Mouse (Mus musculus) MEL (cell line): ENCODE results near the gene Mcm9. TPM values are rescaled to one million over a fixed set of nuclear protein-coding genes. Genes with fewer than 3 reads are reported as not detected.

Source experiments
- DNase-seq: peaks from one replicate; pipeline ENCODE4 v3.0.0; 2011; ENCODE audit warnings: low read depth, low spot score
- H3K27ac ChIP-seq: 2 replicates; pipeline ENCODE4 v1.5.1; 2012; ENCODE audit warnings: low read depth, mild to moderate bottlenecking, control low read depth, low read length, moderate library complexity; ENCODE audit not compliant: control insufficient read depth
- H3K27me3 ChIP-seq, 2 experiments: fragments of 150-350 bp in 1 of 2; sonication (generic) in 1 of 2; 2 replicates each; pipeline ENCODE4 v1.6.1; 2012; ENCODE audit warnings: low read length in 2 of 2, mild to moderate bottlenecking in 2 of 2, improper control_type of control experiment in 1 of 2, moderate library complexity in 1 of 2; ENCODE audit not compliant: insufficient read depth in 2 of 2, control insufficient read depth in 1 of 2
- H3K36me3 ChIP-seq, 2 experiments: 2 replicates each; pipeline ENCODE4 v1.6.1; 2012 to 2014; ENCODE audit warnings: low read length in 2 of 2, improper control_type of control experiment in 1 of 2, inconsistent platforms in 1 of 2, mild to moderate bottlenecking in 1 of 2; ENCODE audit not compliant: insufficient read depth in 2 of 2, control insufficient read depth in 1 of 2
- H3K4me1 ChIP-seq, 2 experiments: fragments of 150-350 bp in 1 of 2; sonication (generic) in 1 of 2; 2 replicates each; pipeline ENCODE4 v1.6.1; 2012; ENCODE audit warnings: low read length in 2 of 2, improper control_type of control experiment in 1 of 2, mild to moderate bottlenecking in 1 of 2; ENCODE audit not compliant: insufficient read depth in 2 of 2, control insufficient read depth in 1 of 2
- H3K4me3 ChIP-seq, 2 experiments: fragments of 150-350 bp in 1 of 2; sonication (generic) in 1 of 2; 2 replicates each; pipeline ENCODE4 v1.5.1; 2012; ENCODE audit warnings: low read depth in 2 of 2, low read length in 2 of 2, mild to moderate bottlenecking in 2 of 2, moderate library complexity in 2 of 2, control low read depth in 1 of 2, improper control_type of control experiment in 1 of 2; ENCODE audit not compliant: control insufficient read depth in 1 of 2, insufficient read depth in 1 of 2
- H3K79me2 ChIP-seq: 2 replicates; pipeline ENCODE4 v1.6.1; 2012; ENCODE audit warnings: mild to moderate bottlenecking, low read length, moderate library complexity; ENCODE audit not compliant: control insufficient read depth, poor library complexity, insufficient read depth
- H3K9ac ChIP-seq: 2 replicates; pipeline ENCODE4 v1.6.1; 2012; ENCODE audit warnings: low read depth, mild to moderate bottlenecking, control low read depth, low read length, moderate library complexity; ENCODE audit not compliant: control insufficient read depth, poor library complexity, severe bottlenecking
- H3K9me3 ChIP-seq: fragments of 150-350 bp; sonication (generic); replicated peaks from 2 replicates; pipeline ENCODE4 v1.6.1; 2012; ENCODE audit warnings: mild to moderate bottlenecking, low read length, improper control_type of control experiment, moderate library complexity; ENCODE audit not compliant: insufficient read depth
- BHLHE40 ChIP-seq: IDR thresholded peaks from 2 replicates; pipeline ENCODE4 v1.6.1; 2012; ENCODE audit warnings: low read depth, mild to moderate bottlenecking, inconsistent platforms, low read length, improper control_type of control experiment, borderline replicate concordance
- CHD1 ChIP-seq: IDR thresholded peaks from 2 replicates; pipeline ENCODE4 v1.6.1; 2012; ENCODE audit warnings: low read depth, mild to moderate bottlenecking, inconsistent platforms, low read length, improper control_type of control experiment
- CHD2 ChIP-seq: IDR thresholded peaks from 2 replicates; pipeline ENCODE4 v1.6.1; 2011; ENCODE audit warnings: low read length, improper control_type of control experiment
- CTCF ChIP-seq, 3 experiments: IDR thresholded peaks in 2 of 3; conservative IDR thresholded peaks in 1 of 3; 2 replicates each; pipeline ENCODE4 v1.5.1; 2011 to 2012; ENCODE audit warnings: low read length in 3 of 3, low read depth in 2 of 3, mild to moderate bottlenecking in 2 of 3, improper control_type of control experiment in 1 of 3, inconsistent platforms in 1 of 3, mixed read lengths in 1 of 3, moderate library complexity in 1 of 3; ENCODE audit not compliant: control insufficient read depth in 1 of 3, insufficient read depth in 1 of 3, poor library complexity in 1 of 3, severe bottlenecking in 1 of 3
- EP300 ChIP-seq, 2 experiments: IDR thresholded peaks; 2 replicates each; pipeline ENCODE4 v1.6.1; 2011; ENCODE audit warnings: improper control_type of control experiment in 2 of 2, low read length in 2 of 2, low read depth in 1 of 2, mild to moderate bottlenecking in 1 of 2
- GABPA ChIP-seq: IDR thresholded peaks from 2 replicates; pipeline ENCODE4 v1.6.1; 2012; ENCODE audit warnings: low read depth, mild to moderate bottlenecking, inconsistent platforms, low read length, improper control_type of control experiment, moderate library complexity
- KAT2A ChIP-seq: conservative IDR thresholded peaks from 2 replicates; pipeline ENCODE4 v1.6.1; 2012; ENCODE audit warnings: low read depth, low read length, improper control_type of control experiment, inconsistent platforms
- MYC ChIP-seq: IDR thresholded peaks from 2 replicates; pipeline ENCODE4 v1.6.1; 2011; ENCODE audit warnings: low read depth, mild to moderate bottlenecking, low read length, improper control_type of control experiment, moderate library complexity
- NRF1 ChIP-seq: IDR thresholded peaks from 2 replicates; pipeline ENCODE4 v1.6.1; 2014; ENCODE audit warnings: low read depth, mild to moderate bottlenecking, inconsistent platforms, low read length, improper control_type of control experiment, moderate library complexity; ENCODE audit not compliant: poor library complexity, insufficient read depth, severe bottlenecking
- POLR2A ChIP-seq, 2 experiments: IDR thresholded peaks; 2 replicates each; pipeline ENCODE4 v1.6.1; 2011 to 2012; ENCODE audit warnings: low read length in 2 of 2, mild to moderate bottlenecking in 2 of 2, control low read depth in 1 of 2, improper control_type of control experiment in 1 of 2, low read depth in 1 of 2, moderate library complexity in 1 of 2; ENCODE audit not compliant: control insufficient read depth in 1 of 2, insufficient read depth in 1 of 2, poor library complexity in 1 of 2
- RAD21 ChIP-seq: IDR thresholded peaks from 2 replicates; pipeline ENCODE4 v1.6.1; 2011; ENCODE audit warnings: mild to moderate bottlenecking, low read depth, low read length, improper control_type of control experiment
- RCOR1 ChIP-seq: IDR thresholded peaks from 2 replicates; pipeline ENCODE4 v1.6.1; 2012; ENCODE audit warnings: low read depth, mild to moderate bottlenecking, inconsistent platforms, low read length, improper control_type of control experiment
- SMC3 ChIP-seq: IDR thresholded peaks from 2 replicates; pipeline ENCODE4 v1.6.1; 2011; ENCODE audit warnings: low read depth, low read length, improper control_type of control experiment
- TAL1 ChIP-seq: IDR thresholded peaks from 2 replicates; pipeline ENCODE4 v1.6.1; 2012; ENCODE audit warnings: mild to moderate bottlenecking, inconsistent platforms, low read length, moderate library complexity, mixed read lengths
- TBP ChIP-seq: IDR thresholded peaks from 2 replicates; pipeline ENCODE4 v1.8.0; 2011; ENCODE audit warnings: low read depth, low read length, improper control_type of control experiment
- UBTF ChIP-seq: IDR thresholded peaks from 2 replicates; pipeline ENCODE4 v1.6.1; 2012; ENCODE audit warnings: low read depth, mild to moderate bottlenecking, inconsistent platforms, low read length, improper control_type of control experiment, moderate library complexity, borderline replicate concordance; ENCODE audit not compliant: insufficient read depth
- USF2 ChIP-seq, 2 experiments: IDR thresholded peaks; 2 replicates each; pipeline ENCODE4 v1.6.1; 2011 to 2012; ENCODE audit warnings: improper control_type of control experiment in 2 of 2, low read length in 2 of 2, borderline replicate concordance in 1 of 2, inconsistent platforms in 1 of 2, low read depth in 1 of 2, mild to moderate bottlenecking in 1 of 2; ENCODE audit not compliant: insufficient read depth in 1 of 2
- ZKSCAN1 ChIP-seq: IDR thresholded peaks from 2 replicates; pipeline ENCODE4 v1.6.1; 2012; ENCODE audit warnings: low read depth, mild to moderate bottlenecking, inconsistent platforms, low read length, improper control_type of control experiment, moderate library complexity
- ZMIZ1 ChIP-seq: IDR thresholded peaks from 2 replicates; pipeline ENCODE4 v1.6.1; 2012; ENCODE audit warnings: low read depth, mild to moderate bottlenecking, inconsistent platforms, low read length, improper control_type of control experiment, moderate library complexity
- ZNF384 ChIP-seq: IDR thresholded peaks from 2 replicates; pipeline ENCODE4 v1.6.1; 2012; ENCODE audit warnings: low read depth, mild to moderate bottlenecking, inconsistent platforms, low read length, improper control_type of control experiment
- polyA plus RNA-seq, 2 experiments: library from polyadenylated mRNA; stranded (reverse) in 1 of 2; unstranded in 1 of 2; fragments of >175 nt in 1 of 2; fragments of >200 nt in 1 of 2; gene quantifications; 2 replicates each; pipeline versions ENCODE4 v1.2.1 to v1.2.4; 2012; ENCODE audit warnings: low replicate concordance in 2 of 2, low read depth in 1 of 2; ENCODE audit not compliant: insufficient read length in 2 of 2, insufficient read depth in 1 of 2, missing spikeins in 1 of 2
- total RNA-seq: library from RNA; depleted of rRNA; stranded (reverse); fragments of 300-350 nt; gene quantifications from 2 replicates; pipeline ENCODE4 v1.2.3, GENCODE M21; 2012

The Mcm9 gene
- total and polyA plus RNA-seq, 3 experiments: 5.3 to 12.6 TPM; not detected in 1

DNA sequence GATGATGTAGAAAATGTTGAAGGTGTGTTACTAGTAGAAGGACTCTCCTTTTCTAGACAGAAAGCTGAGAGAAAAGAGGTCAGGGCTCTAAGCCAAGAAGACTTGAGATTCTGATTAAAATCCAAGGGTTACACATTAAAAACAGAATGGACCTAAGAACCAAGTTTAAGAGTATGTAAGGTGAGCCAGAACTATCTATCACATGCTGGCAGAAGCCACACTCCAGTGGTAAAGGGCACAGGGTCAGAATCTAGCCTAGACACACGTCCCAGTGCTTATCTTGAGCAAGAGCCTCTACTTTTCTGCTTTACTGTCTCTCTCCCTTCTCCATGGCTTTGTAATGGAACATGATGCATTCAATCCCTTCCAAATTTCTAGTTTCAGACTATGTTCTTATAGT, 16.3 kb downstream of the Mcm9 start:
- TF ChIP-seq ZKSCAN1: no peak
- no peak for TF ChIP-seq ZNF384
- TF ChIP-seq BHLHE40: no peak
- TF ChIP-seq, all 39 proteins: peak for 0
- Histone ChIP-seq H3K79me2 (no peaks in the 10 kb centered on the region), H3K9me3 (no peaks in the 10 kb centered on the region), H3K27ac (no peak overlapping the region), H3K4me1 (no peaks in the 10 kb centered on the region), H3K27me3 (no peaks in the 10 kb centered on the region), H3K9ac (no peak overlapping the region), H3K36me3 (peaks cover 2 to 27% of the 10 kb centered on the region in 2 experiments; a peak in 3 of 4 replicates), H3K4me3 (no peak overlapping the region)
- DNase-seq: no peak

DNA sequence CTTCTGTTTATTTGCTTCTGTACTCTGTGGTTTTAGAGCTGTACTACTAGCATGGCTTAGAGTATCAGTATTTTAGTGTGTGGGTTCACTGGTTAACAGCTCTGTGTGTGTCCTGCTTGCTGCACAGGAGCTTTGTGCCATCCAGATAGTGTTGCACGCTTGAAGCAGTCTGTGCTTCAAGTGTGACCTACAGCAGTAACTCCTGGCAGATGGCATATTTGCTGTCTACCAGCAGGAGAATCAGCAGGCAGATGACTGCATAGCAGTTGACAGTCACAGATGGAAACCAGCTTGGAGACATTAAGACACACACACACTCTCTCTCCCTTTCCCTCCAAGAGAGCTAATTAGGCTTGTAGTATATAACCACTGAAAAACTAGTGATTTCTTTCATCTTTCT, 18.1 kb downstream of the Mcm9 start:
- Histone ChIP-seq H3K4me3 (no peak overlapping the region), H3K36me3 (peaks cover 2 to 37% of the 10 kb centered on the region in 2 experiments; a peak in 3 of 4 replicates), H3K9ac (no peak overlapping the region), H3K79me2 (no peaks in the 10 kb centered on the region), H3K9me3 (no peaks in the 10 kb centered on the region), H3K27me3 (no peaks in the 10 kb centered on the region), H3K27ac (no peak overlapping the region), H3K4me1 (no peaks in the 10 kb centered on the region)
- TF ChIP-seq CTCF (IDR thresholded peaks at IDR 0.05 in 2 of 3, conservative IDR thresholded peaks at IDR 0.05 in 1 of 3; ENCODE audit: control insufficient read depth in 1 of 3, insufficient read depth in 1 of 3, low read depth in 2 of 3, low read length in 3 of 3, poor library complexity in 1 of 3, severe bottlenecking in 1 of 3): no peak
- no peak for TF ChIP-seq MYC
- no peak for TF ChIP-seq GABPA
- TF ChIP-seq SMC3: no peak
- TF ChIP-seq KAT2A: no peak
- TF ChIP-seq NRF1: no peak
- TF ChIP-seq EP300 (IDR thresholded peaks at IDR 0.05; ENCODE audit: low read depth in 1 of 2, low read length in 2 of 2): no peak
- TF ChIP-seq RAD21: no peak
- no peak for TF ChIP-seq CHD1
- no peak for TF ChIP-seq UBTF
- no peak for TF ChIP-seq TAL1
- no peak for DNase-seq

DNA sequence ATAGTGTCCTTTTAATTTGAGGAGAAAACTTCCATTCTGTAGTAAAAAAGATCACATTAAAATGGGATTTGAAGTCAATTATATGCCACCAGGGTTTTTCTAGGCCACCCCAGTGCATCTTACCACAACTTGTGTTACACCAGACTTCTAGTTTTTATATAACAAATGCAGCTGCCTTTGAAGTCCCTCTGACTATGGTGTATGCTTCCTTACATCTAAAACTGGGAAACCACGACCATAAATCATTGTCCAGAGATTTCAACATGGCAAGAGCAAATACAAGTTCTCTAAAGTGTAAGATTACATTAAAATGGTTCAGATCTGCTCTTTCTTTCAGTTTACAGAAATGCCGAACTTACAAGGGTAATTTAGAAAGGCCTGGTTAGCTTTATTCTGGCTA, 22.0 kb downstream of the Mcm9 start:
- Histone ChIP-seq H3K27ac (no peak overlapping the region), H3K36me3 (peaks cover 4 to 60% of the 10 kb centered on the region in 2 experiments), H3K4me1 (no peaks in the 10 kb centered on the region), H3K9ac (no peak overlapping the region), H3K27me3 (no peaks in the 10 kb centered on the region), H3K79me2 (no peaks in the 10 kb centered on the region), H3K9me3 (no peaks in the 10 kb centered on the region), H3K4me3 (no peak overlapping the region)
- TF ChIP-seq CHD2: no peak
- 0 out of 4 replicates have a peak, but pooled peaks of 1 of the 2 experiments have one; percentile 11 for TF ChIP-seq POLR2A (IDR thresholded peaks at IDR 0.05; ENCODE audit: control insufficient read depth in 1 of 2, insufficient read depth in 1 of 2, low read depth in 1 of 2, low read length in 2 of 2, poor library complexity in 1 of 2)
- TF ChIP-seq USF2 (IDR thresholded peaks at IDR 0.05; ENCODE audit: borderline replicate concordance in 1 of 2, insufficient read depth in 1 of 2, low read depth in 1 of 2, low read length in 2 of 2): no peak
- no peak for TF ChIP-seq RCOR1
- no peak for TF ChIP-seq ZMIZ1
- no peak for TF ChIP-seq TBP
- TF ChIP-seq SMC3: no peak
- no peak for DNase-seq
